32 mouse cellular contexts compared by ENCODE assay signal in the genomic region with DNA sequence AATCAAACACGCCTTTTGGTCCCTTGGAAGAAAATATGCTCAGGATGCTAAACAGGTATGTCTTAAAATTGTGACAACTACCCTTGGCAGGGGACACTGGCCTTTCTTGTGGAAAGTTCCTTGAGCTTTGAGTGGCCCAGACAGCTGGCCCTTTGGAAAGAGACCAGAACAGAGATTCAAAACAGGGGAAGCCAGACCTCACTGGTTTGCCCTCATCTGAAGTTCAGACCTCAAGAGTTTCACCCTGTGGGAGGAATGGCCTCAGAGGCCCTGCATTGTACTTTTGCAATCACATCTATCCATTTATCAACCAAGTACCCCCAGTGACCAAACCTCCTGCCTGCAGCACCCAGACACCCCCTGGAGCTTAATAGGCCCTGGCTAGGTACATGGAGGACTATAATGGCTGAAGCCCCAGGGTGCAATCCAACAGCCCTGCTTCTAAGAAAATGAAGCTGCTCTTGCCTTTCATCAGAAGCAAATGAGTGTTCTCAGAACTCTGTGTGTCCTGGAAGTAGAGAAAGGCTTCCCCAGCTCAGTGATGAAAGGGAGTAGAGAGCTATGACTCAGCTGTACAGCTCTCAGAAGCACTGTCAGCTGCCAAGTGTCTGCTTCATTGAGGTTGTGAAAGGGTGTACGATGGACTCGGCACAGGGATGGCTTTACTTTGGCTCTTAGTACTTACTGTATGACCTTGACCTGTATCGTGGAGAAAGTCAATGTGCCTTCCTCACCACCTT. TPM values are rescaled to one million over a fixed set of nuclear protein-coding genes. Genes with fewer than 3 reads are reported as not detected.
DNase-seq lines count a peak whose midpoint lies in the region; ATAC-seq lines count a peak whose summit lies in the region.
"Had no signal": no experiment of that assay in that cellular context is flagged by ENCODE, and none has a peak within 500 bp of the region (broad histone marks: within the 10 kb centered on the region; RNA-seq: fewer than 3 reads in every experiment).

No protein-coding gene starts in this region.

- ATAC-seq in frontal cortex, adult (ENCODE audit: low TSS enrichment), result peak; percentile 89
- ATAC-seq: activated CD4-positive, CD25-positive, alpha-beta regulatory T cell, adult 4 months; forebrain, embryonic 15.5 days; liver, embryonic 12.5 days had no signal

- H3K4me1 ChIP-seq in brown adipose tissue, adult 24 weeks (ENCODE audit: control insufficient read depth, insufficient read depth, insufficient read length, low read length), result no peaks in the 10 kb centered on the region
- H3K4me1 ChIP-seq: embryonic facial prominence, embryonic 10.5 days; forebrain, embryonic 15.5 days; heart, embryonic 15.5 days; hindbrain, embryonic 13.5 days; limb, embryonic 12.5 days; liver, embryonic 12.5 days; midbrain, embryonic 12.5 days; neural tube, embryonic 15.5 days had no signal

- H3K4me3 ChIP-seq in brown adipose tissue, adult 24 weeks (ENCODE audit: insufficient read depth, low read depth, low read length), result no peak overlapping the region
- H3K4me3 ChIP-seq: embryonic facial prominence, embryonic 10.5 days; forebrain, embryonic 15.5 days; heart, embryonic 15.5 days; hindbrain, embryonic 13.5 days; limb, embryonic 12.5 days; liver, embryonic 12.5 days; midbrain, embryonic 12.5 days; neural tube, embryonic 15.5 days had no signal

- no peak for DNase-seq in frontal cortex, postnatal 14 days (ENCODE audit: low spot score in 2 of 2)
- DNase-seq in kidney, adult 9 months, result peak; percentile 66
- no peak for DNase-seq in kidney, postnatal 14 days
- DNase-seq in Muller cell, postnatal 12 days (ENCODE audit: inconsistent ontology term), result peak; percentile 32
- no peak for DNase-seq in layer of hippocampus, postnatal 25 days (ENCODE audit: extremely low spot score in 1 of 2, low spot score in 1 of 2)
- DNase-seq: B cell, adult 2 months; cerebellum, adult 11 months; cerebellum, adult 9-11 months; gastrocnemius, postnatal 36 days; heart, postnatal 36 days; lung, adult 2 months; lung, postnatal 14 days had no signal

- H3K27ac ChIP-seq in brown adipose tissue, adult 24 weeks (replicated peaks; ENCODE audit: low read depth, low read length), result peak overlapping the region; percentile 44; the same call in 1 of the 2 replicates
- H3K27ac ChIP-seq: embryonic facial prominence, embryonic 10.5 days; forebrain, embryonic 15.5 days; heart, embryonic 15.5 days; hindbrain, embryonic 13.5 days; limb, embryonic 12.5 days; liver, embryonic 12.5 days; midbrain, embryonic 12.5 days; neural tube, embryonic 15.5 days had no signal

RNA-seq across cellular contexts. Expression of a gene that starts 11.1 kb away (rescaled TPM):
- polyA plus RNA-seq in brown adipose tissue, adult 24 weeks (2012; ENCODE audit: insufficient read depth, insufficient read length, missing spikeins), result not detected in 2 replicates
- total RNA-seq in layer of hippocampus, postnatal 25 days (2021), result not detected
- total RNA-seq: common myeloid progenitor, adult 5-6 weeks; gastrocnemius, adult 18-20 months; gastrocnemius, postnatal 36 days; heart, adult 8-10 months; heart, postnatal 36 days; layer of hippocampus, adult 18-20 months; layer of hippocampus, postnatal 14 days; megakaryocyte progenitor cell, adult 5-6 weeks; MEL had no signal
- polyA plus RNA-seq: activated CD4-positive, CD25-positive, alpha-beta regulatory T cell, adult 4 months; embryonic facial prominence, embryonic 10.5 days; forebrain, embryonic 15.5 days; heart, embryonic 15.5 days; hindbrain, embryonic 13.5 days; limb, embryonic 12.5 days; liver, embryonic 12.5 days; midbrain, embryonic 12.5 days; neural tube, embryonic 15.5 days; small intestine, adult 2 months; urinary bladder, adult 2 months had no signal

RNA-seq across cellular contexts. Expression of a gene that starts 29.1 kb away (rescaled TPM):
- 2.0 and 3.3 TPM in 2 replicates for polyA plus RNA-seq in brown adipose tissue, adult 24 weeks (2012; ENCODE audit: insufficient read depth, insufficient read length, missing spikeins)
- total RNA-seq in layer of hippocampus, postnatal 25 days (2021), result under 1 TPM; 0.45 to 0.71 TPM
- total RNA-seq: common myeloid progenitor, adult 5-6 weeks; megakaryocyte progenitor cell, adult 5-6 weeks; MEL had no signal
- polyA plus RNA-seq: activated CD4-positive, CD25-positive, alpha-beta regulatory T cell, adult 4 months; embryonic facial prominence, embryonic 10.5 days; forebrain, embryonic 15.5 days; heart, embryonic 15.5 days; hindbrain, embryonic 13.5 days; limb, embryonic 12.5 days; liver, embryonic 12.5 days; midbrain, embryonic 12.5 days had no signal

RNA-seq across cellular contexts. Expression of a gene that starts 31.1 kb away (rescaled TPM):
- not detected in 2 replicates for polyA plus RNA-seq in brown adipose tissue, adult 24 weeks (2012; ENCODE audit: insufficient read depth, insufficient read length, missing spikeins)
- total RNA-seq in layer of hippocampus, postnatal 25 days (2021), result not detected
- total RNA-seq: common myeloid progenitor, adult 5-6 weeks; gastrocnemius, adult 18-20 months; gastrocnemius, postnatal 36 days; heart, adult 8-10 months; heart, postnatal 36 days; layer of hippocampus, adult 18-20 months; megakaryocyte progenitor cell, adult 5-6 weeks; MEL had no signal
- polyA plus RNA-seq: activated CD4-positive, CD25-positive, alpha-beta regulatory T cell, adult 4 months; embryonic facial prominence, embryonic 10.5 days; forebrain, embryonic 15.5 days; heart, embryonic 15.5 days; hindbrain, embryonic 13.5 days; limb, embryonic 12.5 days; liver, embryonic 12.5 days; midbrain, embryonic 12.5 days; neural tube, embryonic 15.5 days; urinary bladder, adult 2 months had no signal

RNA-seq across cellular contexts. Expression of a gene that starts 33.1 kb away (rescaled TPM):
- not detected in 2 replicates for polyA plus RNA-seq in brown adipose tissue, adult 24 weeks (2012; ENCODE audit: insufficient read depth, insufficient read length, missing spikeins)
- not detected for total RNA-seq in layer of hippocampus, postnatal 25 days (2021)
- total RNA-seq: common myeloid progenitor, adult 5-6 weeks; gastrocnemius, adult 18-20 months; gastrocnemius, postnatal 36 days; heart, postnatal 36 days; layer of hippocampus, adult 18-20 months; layer of hippocampus, postnatal 14 days; megakaryocyte progenitor cell, adult 5-6 weeks had no signal
- polyA plus RNA-seq: activated CD4-positive, CD25-positive, alpha-beta regulatory T cell, adult 4 months; embryonic facial prominence, embryonic 10.5 days; forebrain, embryonic 15.5 days; heart, embryonic 15.5 days; limb, embryonic 12.5 days; liver, embryonic 12.5 days; lung, adult 2 months; midbrain, embryonic 12.5 days; small intestine, adult 2 months; urinary bladder, adult 2 months had no signal

Comparison
In these comparisons a context has a peak if more than half of its experiments do, and no peak if none do; other contexts are left out.
1. DNase-seq: peak in kidney, adult 9 months (single experiment) and Muller cell, postnatal 12 days (single experiment); none in frontal cortex, postnatal 14 days (0 of 2), kidney, postnatal 14 days (single experiment) and layer of hippocampus, postnatal 25 days (0 of 2).